Mouse (Mus musculus): ENCODE measurements around the gene Slc30a2. TPM values are rescaled to one million over a fixed set of nuclear protein-coding genes. Genes with fewer than 3 reads are reported as not detected.
A peak's percentile ranks its signal among the peaks of the same experiment; 100 is the strongest.
"Not testable (repeated sequence)": the region's sequence is repeated elsewhere in the genome, so short reads cannot be mapped to it uniquely, and the experiment has no call there.

Gene Slc30a2
- 0.26 and 0.43 TPM in 2 replicates for polyA plus RNA-seq (2015; fragmentation: Nextera tagmentation; extraction: Ambion mirVana)

- H3K4me3 ChIP-seq: peak within 1 kb of the TSS; percentile 32
- H3K27me3 ChIP-seq: peaks cover 53% of the 10 kb centered on the region
- WGBS: 2% methylated on average over 61 of the region's 61 CpGs
- H3K9ac ChIP-seq: peak within 1 kb of the TSS; percentile 1; the same call in 1 of the 2 replicates
- no peaks in the 10 kb centered on the region for H3K9me3 ChIP-seq
- peaks cover 15% of the 10 kb centered on the region for H3K4me1 ChIP-seq
- H3K36me3 ChIP-seq: no peaks in the 10 kb centered on the region
- H3K4me2 ChIP-seq: peak within 1 kb of the TSS; percentile 56
- no peak for ATAC-seq (ENCODE audit: borderline replicate concordance, extremely low read depth, low FRiP score, low TSS enrichment)
- H3K27ac ChIP-seq: no peak within 1 kb of the TSS
Observed at GRCm38 (mm10) chr4:134343071-134344031, at the start of gene Slc30a2. Gene Slc30a2 (plus strand): TSS chr4:134343181.

GRCm38 (mm10) chr4:134293692-134294163 is 49.3 kb upstream of the Slc30a2 start:
- WGBS: 41% methylated on average over 9 of the region's 9 CpGs
- Histone ChIP-seq H3K27me3 (peaks cover 14% of the 10 kb centered on the region), H3K9me3 (no peaks in the 10 kb centered on the region), H3K4me3 (no peak overlapping the region), H3K9ac (no peak overlapping the region), H3K27ac (no peak overlapping the region), H3K36me3 (no peaks in the 10 kb centered on the region), H3K4me1 (peaks cover 3% of the 10 kb centered on the region), H3K4me2 (no peak overlapping the region)
- no peak for ATAC-seq (ENCODE audit: borderline replicate concordance, extremely low read depth, low FRiP score, low TSS enrichment)

GRCm38 (mm10) chr4:134296096-134296495 is 46.9 kb upstream of the Slc30a2 start:
- H3K4me1 ChIP-seq; H3K4me2 ChIP-seq; H3K27ac ChIP-seq; H3K4me3 ChIP-seq; H3K36me3 ChIP-seq; H3K9ac ChIP-seq; H3K9me3 ChIP-seq; ATAC-seq (ENCODE audit: borderline replicate concordance, extremely low read depth, low FRiP score, low TSS enrichment): not testable (repeated sequence)
- peaks cover 14% of the 10 kb centered on the region for H3K27me3 ChIP-seq
- 82% methylated on average over 4 of the region's 4 CpGs for WGBS

- Histone ChIP-seq H3K27ac (no peak overlapping the region), H3K9me3 (no peaks in the 10 kb centered on the region), H3K27me3 (peaks cover 14% of the 10 kb centered on the region), H3K36me3 (no peaks in the 10 kb centered on the region), H3K4me2 (no peak overlapping the region), H3K9ac (no peak overlapping the region), H3K4me3 (no peak overlapping the region), H3K4me1 (no peaks in the 10 kb centered on the region)
- 88% methylated on average over 4 of the region's 4 CpGs for WGBS
- ATAC-seq (ENCODE audit: borderline replicate concordance, extremely low read depth, low FRiP score, low TSS enrichment): no peak
Observed at GRCm38 (mm10) chr4:134296523-134296922, 46.5 kb upstream of the Slc30a2 start.

- WGBS: 91% methylated on average over 8 of the region's 8 CpGs
- Histone ChIP-seq H3K27ac (no peak overlapping the region), H3K4me1 (no peaks in the 10 kb centered on the region), H3K4me2 (no peak overlapping the region), H3K4me3 (no peak overlapping the region), H3K9ac (no peak overlapping the region), H3K36me3 (no peaks in the 10 kb centered on the region), H3K27me3 (peaks cover 14% of the 10 kb centered on the region), H3K9me3 (no peaks in the 10 kb centered on the region)
- ATAC-seq (ENCODE audit: borderline replicate concordance, extremely low read depth, low FRiP score, low TSS enrichment): no peak
Observed at GRCm38 (mm10) chr4:134297369-134297768, 45.6 kb upstream of the Slc30a2 start.

- H3K9ac ChIP-seq: no peak overlapping the region
- no peak for ATAC-seq (ENCODE audit: borderline replicate concordance, extremely low read depth, low FRiP score, low TSS enrichment)
Observed at GRCm38 (mm10) chr4:134298626-134299497, 44.1 kb upstream of the Slc30a2 start.

GRCm38 (mm10) chr4:134299498-134299810 is 43.5 kb upstream of the Slc30a2 start:
- 53% methylated on average over 4 of the region's 4 CpGs for WGBS
- Histone ChIP-seq H3K4me2 (no peak overlapping the region), H3K4me3 (no peak overlapping the region), H3K9me3 (no peaks in the 10 kb centered on the region), H3K36me3 (no peaks in the 10 kb centered on the region), H3K9ac (no peak overlapping the region), H3K27ac (no peak overlapping the region), H3K27me3 (no peaks in the 10 kb centered on the region), H3K4me1 (no peaks in the 10 kb centered on the region)
- no peak for ATAC-seq (ENCODE audit: borderline replicate concordance, extremely low read depth, low FRiP score, low TSS enrichment)

More at GRCm38 (mm10) chr4:134298626-134299497, 44.1 kb upstream of the Slc30a2 start:
- Histone ChIP-seq H3K27ac (no peak overlapping the region), H3K4me2 (no peak overlapping the region), H3K9me3 (no peaks in the 10 kb centered on the region), H3K36me3 (no peaks in the 10 kb centered on the region), H3K4me1 (no peaks in the 10 kb centered on the region), H3K4me3 (no peak overlapping the region), H3K27me3 (peaks cover 3% of the 10 kb centered on the region; the same call in 1 of the 2 replicates)
- whole genome bisulfite sequencing: 67% methylated on average over 19 of the region's 19 CpGs

- H3K4me2 ChIP-seq: no peak overlapping the region
- no peak for ATAC-seq (ENCODE audit: borderline replicate concordance, extremely low read depth, low FRiP score, low TSS enrichment)
Observed at GRCm38 (mm10) chr4:134300316-134300715, 42.7 kb upstream of the Slc30a2 start.

GRCm38 (mm10) chr4:134302084-134302483 is 40.9 kb upstream of the Slc30a2 start:
- no peak overlapping the region for H3K27ac ChIP-seq
- H3K9me3 ChIP-seq: no peaks in the 10 kb centered on the region
- no peaks in the 10 kb centered on the region for H3K27me3 ChIP-seq
- peaks cover 5% of the 10 kb centered on the region for H3K4me1 ChIP-seq
- H3K9ac ChIP-seq: no peak overlapping the region
- WGBS: 72% methylated on average over 5 of the region's 5 CpGs
- H3K36me3 ChIP-seq: no peaks in the 10 kb centered on the region
- no peak overlapping the region for H3K4me3 ChIP-seq
- no peak overlapping the region for H3K4me2 ChIP-seq
- ATAC-seq (ENCODE audit: borderline replicate concordance, extremely low read depth, low FRiP score, low TSS enrichment): no peak

More at GRCm38 (mm10) chr4:134300316-134300715, 42.7 kb upstream of the Slc30a2 start:
- H3K27me3 ChIP-seq: no peaks in the 10 kb centered on the region
- WGBS: 50% methylated on average over 9 of the region's 9 CpGs
- no peaks in the 10 kb centered on the region for H3K9me3 ChIP-seq
- no peak overlapping the region for H3K27ac ChIP-seq
- H3K36me3 ChIP-seq: no peaks in the 10 kb centered on the region
- no peaks in the 10 kb centered on the region for H3K4me1 ChIP-seq
- H3K4me3 ChIP-seq: no peak overlapping the region
- H3K9ac ChIP-seq: no peak overlapping the region

GRCm38 (mm10) chr4:134306963-134307362 is 36.0 kb upstream of the Slc30a2 start:
- 0 out of 2 replicates have a peak overlapping the region, but pooled peaks have one; percentile 7 for H3K27ac ChIP-seq
- H3K9ac ChIP-seq: no peak overlapping the region
- no peak overlapping the region for H3K4me3 ChIP-seq
- WGBS: 20% methylated on average over 2 of the region's 2 CpGs
- no peaks in the 10 kb centered on the region for H3K9me3 ChIP-seq
- peaks cover 14% of the 10 kb centered on the region for H3K4me1 ChIP-seq
- H3K27me3 ChIP-seq: no peaks in the 10 kb centered on the region
- peak overlapping the region; percentile 29 for H3K4me2 ChIP-seq
- no peak; the same call in 1 of the 2 replicates for ATAC-seq (ENCODE audit: borderline replicate concordance, extremely low read depth, low FRiP score, low TSS enrichment)
- H3K36me3 ChIP-seq: no peaks in the 10 kb centered on the region

- Histone ChIP-seq H3K4me3 (no peak overlapping the region), H3K27me3 (no peaks in the 10 kb centered on the region), H3K9ac (no peak overlapping the region), H3K4me2 (peak overlapping the region; percentile 29), H3K4me1 (peaks cover 14% of the 10 kb centered on the region), H3K36me3 (no peaks in the 10 kb centered on the region), H3K27ac (peak overlapping the region; percentile 7), H3K9me3 (no peaks in the 10 kb centered on the region)
- ATAC-seq (ENCODE audit: borderline replicate concordance, extremely low read depth, low FRiP score, low TSS enrichment): peak; percentile 77
- WGBS: 2% methylated on average over 12 of the region's 12 CpGs
Observed at GRCm38 (mm10) chr4:134307367-134308072, 35.5 kb upstream of the Slc30a2 start.

Data from lung, embryonic 15.5 days (tissue).